Mouse (Mus musculus): ENCODE results near the gene Gm9837. TPM values are rescaled to one million over a fixed set of nuclear protein-coding genes. Genes with fewer than 3 reads are reported as not detected.

Gm9837 gene
- total and polyA plus RNA-seq, 3 experiments, result not detected

- peaks cover under 1% of the 10 kb centered on the region for H3K27me3 ChIP-seq (replicated peaks)
- no peaks in the 10 kb centered on the region for H3K36me3 ChIP-seq (replicated peaks in 1 of 2; ENCODE audit: control insufficient read depth in 1 of 2, insufficient read depth in 1 of 2, low read length in 1 of 2)
- TF ChIP-seq RCOR1 (conservative IDR thresholded peaks at IDR 0.05; ENCODE audit: low read depth, low read length), result no peak
- no peak for TF ChIP-seq JUN (IDR thresholded peaks at IDR 0.05; ENCODE audit: insufficient read depth, low read depth, low read length)
- no peak for TF ChIP-seq MXI1 (IDR thresholded peaks at IDR 0.05; ENCODE audit: low read depth, low read length)
- TF ChIP-seq TBP (conservative IDR thresholded peaks at IDR 0.05; ENCODE audit: low read depth, low read length), result no peak
- no peak for TF ChIP-seq KAT2A (IDR thresholded peaks at IDR 0.05; ENCODE audit: insufficient replicate concordance, low read length)
- no peak for TF ChIP-seq CTCF (conservative IDR thresholded peaks at IDR 0.05 in 1 of 2, IDR thresholded peaks at IDR 0.05 in 1 of 2; ENCODE audit: low read depth in 2 of 2, low read length in 2 of 2)
- no peak for TF ChIP-seq MAX (IDR thresholded peaks at IDR 0.05; ENCODE audit: low read length)
- TF ChIP-seq ZKSCAN1 (IDR thresholded peaks at IDR 0.05; ENCODE audit: borderline replicate concordance, low read depth, low read length), result no peak
- TF ChIP-seq SMC3 (IDR thresholded peaks at IDR 0.05; ENCODE audit: low read depth, low read length), result no peak
- TF ChIP-seq NRF1 (IDR thresholded peaks at IDR 0.05; ENCODE audit: low read depth, low read length), result no peak
- TF ChIP-seq SIN3A (IDR thresholded peaks at IDR 0.05; ENCODE audit: low read length), result no peak
- TF ChIP-seq BHLHE40 (IDR thresholded peaks at IDR 0.05; ENCODE audit: low read depth, low read length), result no peak
- TF ChIP-seq ETS1 (conservative IDR thresholded peaks at IDR 0.05; ENCODE audit: low read depth, low read length), result no peak
- no peak for TF ChIP-seq PAX5 (IDR thresholded peaks at IDR 0.05; ENCODE audit: low read length)
- no peak overlapping the region for H3K4me3 ChIP-seq (replicated peaks in 1 of 3; ENCODE audit: low read depth in 2 of 3, low read length in 2 of 3, poor library complexity in 1 of 3)
- H3K4me2 ChIP-seq (ENCODE audit: insufficient read depth, low read depth, poor library complexity, severe bottlenecking), result no peak overlapping the region
- H3K27ac ChIP-seq (ENCODE audit: insufficient read depth, low read depth), result no peak overlapping the region
- H3K9me3 ChIP-seq (replicated peaks; ENCODE audit: low read length), result peaks cover 5% of the 10 kb centered on the region
- no peak for DNase-seq (ENCODE audit: extremely low read depth)
- dilution Hi-C loops (cut with MboI; ENCODE audit: extremely low pct_ligation_motif_present, extremely low pct_unique_long_range_greater_than_20kb, low sequenced_read_pairs) (no loop called here), in situ Hi-C loops (cut with MboI; ENCODE audit: low pct_ligation_motif_present, low pct_unique_long_range_greater_than_20kb, low sequenced_read_pairs) (no loop called here)
- H3K9ac ChIP-seq (ENCODE audit: insufficient read depth, low read depth), result no peak overlapping the region
- peaks cover 2 to 4% of the 10 kb centered on the region in 2 experiments; a peak in 2 of 4 replicates for H3K4me1 ChIP-seq (ENCODE audit: control insufficient read depth in 1 of 2, insufficient read depth in 2 of 2)
- H3K79me2 ChIP-seq (replicated peaks; ENCODE audit: control insufficient read depth, extremely low read depth, insufficient read depth, poor library complexity, severe bottlenecking), result no peaks in the 10 kb centered on the region
Observed at GRCm38 (mm10) chr11:53457372-53457954, 12.8 kb downstream of the Gm9837 start.

- peaks cover 5% of the 10 kb centered on the region for H3K9me3 ChIP-seq (replicated peaks; ENCODE audit: low read length)
- dilution Hi-C loops (cut with MboI; ENCODE audit: extremely low pct_ligation_motif_present, extremely low pct_unique_long_range_greater_than_20kb, low sequenced_read_pairs) (no loop called here), in situ Hi-C loops (cut with MboI; ENCODE audit: low pct_ligation_motif_present, low pct_unique_long_range_greater_than_20kb, low sequenced_read_pairs) (no loop called here)
- no peak for DNase-seq (ENCODE audit: extremely low read depth)
- peaks cover 1% of the 10 kb centered on the region for H3K27me3 ChIP-seq (replicated peaks)
- no peak within 1 kb of the TSS for H3K27ac ChIP-seq (ENCODE audit: insufficient read depth, low read depth)
- H3K36me3 ChIP-seq (replicated peaks in 1 of 2; ENCODE audit: control insufficient read depth in 1 of 2, insufficient read depth in 1 of 2, low read length in 1 of 2), result no peaks in the 10 kb centered on the region
- H3K4me3 ChIP-seq (replicated peaks in 1 of 3; ENCODE audit: low read depth in 2 of 3, low read length in 2 of 3, poor library complexity in 1 of 3), result no peak within 1 kb of the TSS
- no peak for TF ChIP-seq JUN (IDR thresholded peaks at IDR 0.05; ENCODE audit: insufficient read depth, low read depth, low read length)
- no peak within 1 kb of the TSS for H3K9ac ChIP-seq (ENCODE audit: insufficient read depth, low read depth)
- H3K4me1 ChIP-seq (ENCODE audit: control insufficient read depth in 1 of 2, insufficient read depth in 2 of 2), result peaks cover 2 to 3% of the 10 kb centered on the region in 2 experiments; a peak in 2 of 4 replicates
- H3K4me2 ChIP-seq (ENCODE audit: insufficient read depth, low read depth, poor library complexity, severe bottlenecking), result no peak within 1 kb of the TSS
- H3K79me2 ChIP-seq (replicated peaks; ENCODE audit: control insufficient read depth, extremely low read depth, insufficient read depth, poor library complexity, severe bottlenecking), result no peaks in the 10 kb centered on the region
Observed at GRCm38 (mm10) chr11:53456474-53457371, 13.6 kb downstream of the Gm9837 start, which contains the start of the genes Gm10447 and Shroom1. Gene Gm10447, minus strand, starts transcription at chr11:53457110. Gene Shroom1, plus strand, starts transcription at chr11:53457205.

Data from CH12.LX (cell line).